Mouse (Mus musculus): Measurements from ENCODE around the gene Clcn1.

Clcn1 gene

GRCm38 (mm10) chr6:42350021-42350967 lies 63.8 kb downstream of the Clcn1 start:
- in situ Hi-C loops (cut with MboI; ENCODE audit: low sequenced_read_pairs) = no loop called here

- in situ Hi-C loops (cut with MboI; ENCODE audit: low sequenced_read_pairs) = no loop called here
Observed at GRCm38 (mm10) chr6:42350968-42351775, 64.7 kb downstream of the Clcn1 start.

- in situ Hi-C loops (cut with MboI; ENCODE audit: low sequenced_read_pairs) = no loop called here
Observed at GRCm38 (mm10) chr6:42351776-42352485, 65.4 kb downstream of the Clcn1 start.

GRCm38 (mm10) chr6:42352486-42352846 lies 66.0 kb downstream of the Clcn1 start:
- in situ Hi-C loops (cut with MboI; ENCODE audit: low sequenced_read_pairs) = no loop called here

GRCm38 (mm10) chr6:42353180-42353579 lies 66.7 kb downstream of the Clcn1 start:
- in situ Hi-C loops (cut with MboI; ENCODE audit: low sequenced_read_pairs) = no loop called here

- in situ Hi-C loops (cut with MboI; ENCODE audit: low sequenced_read_pairs) = no loop called here
Observed at GRCm38 (mm10) chr6:42354076-42355019, 67.9 kb downstream of the Clcn1 start.

- in situ Hi-C loops (cut with MboI; ENCODE audit: low sequenced_read_pairs) = no loop called here
Observed at GRCm38 (mm10) chr6:42355366-42355765, 68.9 kb downstream of the Clcn1 start.

- in situ Hi-C loops (cut with MboI; ENCODE audit: low sequenced_read_pairs) = no loop called here
Observed at GRCm38 (mm10) chr6:42355794-42356600, 69.5 kb downstream of the Clcn1 start.

GRCm38 (mm10) chr6:42356913-42357312 lies 70.4 kb downstream of the Clcn1 start:
- in situ Hi-C loops (cut with MboI; ENCODE audit: low sequenced_read_pairs) = no loop called here

GRCm38 (mm10) chr6:42357901-42358300 lies 71.4 kb downstream of the Clcn1 start:
- in situ Hi-C loops (cut with MboI; ENCODE audit: low sequenced_read_pairs) = no loop called here

- in situ Hi-C loops (cut with MboI; ENCODE audit: low sequenced_read_pairs) = no loop called here
Observed at GRCm38 (mm10) chr6:42358901-42359300, 72.4 kb downstream of the Clcn1 start.

- in situ Hi-C loops (cut with MboI; ENCODE audit: low sequenced_read_pairs) = no loop called here
Observed at GRCm38 (mm10) chr6:42359364-42360147, 73.1 kb downstream of the Clcn1 start.

GRCm38 (mm10) chr6:42360231-42360840 lies 73.9 kb downstream of the Clcn1 start:
- in situ Hi-C loops (cut with MboI; ENCODE audit: low sequenced_read_pairs) = no loop called here

GRCm38 (mm10) chr6:42361041-42361895 lies 74.8 kb downstream of the Clcn1 start:
- in situ Hi-C loops (cut with MboI; ENCODE audit: low sequenced_read_pairs) = no loop called here

- in situ Hi-C loops (cut with MboI; ENCODE audit: low sequenced_read_pairs) = no loop called here
Observed at GRCm38 (mm10) chr6:42362074-42362473, 75.6 kb downstream of the Clcn1 start.

GRCm38 (mm10) chr6:42362497-42362896 lies 76.0 kb downstream of the Clcn1 start:
- in situ Hi-C loops (cut with MboI; ENCODE audit: low sequenced_read_pairs) = no loop called here

- in situ Hi-C loops (cut with MboI; ENCODE audit: low sequenced_read_pairs) = no loop called here
Observed at GRCm38 (mm10) chr6:42362974-42363373, 76.5 kb downstream of the Clcn1 start.
